Mouse (Mus musculus): Measurements from ENCODE around the gene Dazl. TPM values are rescaled to one million over a fixed set of nuclear protein-coding genes. Genes with fewer than 3 reads are reported as not detected.
A peak's percentile ranks its signal among the peaks of the same experiment; 100 is the strongest.
"Not testable (repeated sequence)": the region's sequence is repeated elsewhere in the genome, so short reads cannot be mapped to it uniquely, and the experiment has no call there.

Gene Dazl
- total RNA-seq, 2 experiments from 2014 or later: 0.16 TPM; not detected in 1

DNA sequence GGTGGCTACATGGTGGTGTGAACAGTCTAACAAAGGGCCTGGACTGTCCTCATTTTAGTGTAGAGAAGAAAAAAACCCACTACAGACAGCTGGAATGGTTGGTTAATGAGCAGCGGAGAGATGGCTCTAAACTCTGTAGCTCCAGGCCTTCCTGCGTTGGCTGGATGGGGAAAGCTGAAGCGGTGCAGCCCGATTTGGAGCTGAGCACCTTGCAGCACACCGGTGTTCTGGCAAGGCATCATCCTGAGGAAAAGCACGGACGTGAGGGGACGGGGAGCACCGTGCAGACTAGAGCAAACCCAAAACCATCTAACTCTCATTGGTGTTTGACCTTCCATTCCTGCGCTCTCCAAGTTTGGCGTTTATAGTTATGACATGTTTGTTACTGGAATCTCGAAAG lies 1.3 kb upstream of the Dazl start:
- no peak for DNase-seq
- intact Hi-C loops (cut with DNase I; ENCODE audit: low total_unique reads): loop anchor here (10.0 kb wide), 2 partner anchors 210 to 500 kb away; partner anchors contain the start of gene Plcl2

DNA sequence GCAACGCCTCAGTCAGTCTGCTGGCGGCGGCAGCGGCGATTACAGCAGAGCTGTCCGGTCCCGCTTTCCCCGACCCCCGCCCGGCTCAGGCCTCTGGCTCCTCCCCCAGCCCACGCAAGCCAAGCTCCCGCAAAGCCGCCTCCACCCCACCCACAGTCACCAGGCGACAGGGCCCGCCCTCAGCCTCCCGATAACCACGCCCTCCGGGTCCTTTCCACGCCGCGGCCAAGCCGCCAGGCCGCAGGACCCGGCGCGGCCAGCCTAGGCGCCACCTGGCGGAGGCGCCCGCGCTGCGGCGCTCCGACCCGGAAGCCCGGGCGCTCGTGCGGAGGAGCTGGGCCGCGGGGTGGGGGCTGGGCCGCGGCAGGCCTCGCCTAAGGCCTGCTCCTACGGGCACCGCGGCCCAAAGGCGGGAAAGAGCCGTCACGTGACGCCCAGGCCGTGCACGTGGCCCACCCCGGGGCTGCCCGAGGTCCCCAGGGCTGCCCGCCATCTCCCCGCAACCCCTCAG lies 720 bp downstream of the Dazl start:
- peak; percentile 93 for DNase-seq
- intact Hi-C loops (cut with DNase I; ENCODE audit: low total_unique reads): loop anchor here (10.0 kb wide), 2 partner anchors 212 to 502 kb away; partner anchors contain the start of gene Plcl2

DNA sequence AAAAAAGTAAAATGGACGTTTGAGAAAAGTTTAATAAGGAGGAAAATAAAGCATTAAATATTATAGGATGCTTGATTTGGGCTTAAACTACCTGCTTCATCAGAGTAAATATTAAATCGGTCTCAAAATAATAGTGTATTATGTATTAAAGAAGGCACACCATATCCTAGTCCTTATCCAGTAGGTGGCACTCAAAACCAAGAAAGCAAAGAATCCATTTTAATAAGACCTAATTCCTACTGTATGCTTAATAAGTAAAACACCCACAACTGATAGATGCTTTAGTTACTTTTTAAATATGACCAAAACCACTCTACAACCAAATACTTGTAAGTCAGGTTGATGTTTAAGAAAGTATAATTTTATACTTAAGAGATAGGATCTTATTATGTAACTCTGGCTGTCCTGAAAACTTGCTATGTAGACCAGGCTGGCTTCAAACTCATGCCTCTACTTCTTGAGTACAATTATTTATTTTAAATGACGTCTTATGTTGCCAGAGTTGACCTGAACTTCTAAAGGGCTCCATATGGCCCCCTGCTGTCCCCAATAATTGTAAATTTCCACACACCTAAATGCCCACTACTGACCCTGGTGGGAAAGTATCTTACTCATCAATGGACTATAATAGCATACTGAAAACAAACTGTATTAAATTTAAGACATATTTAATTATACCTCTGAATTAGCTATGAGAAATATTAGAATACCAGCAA lies 1.8 kb downstream of the Dazl start:
- intact Hi-C loops (cut with DNase I; ENCODE audit: low total_unique reads): loop anchor here (10.0 kb wide), 2 partner anchors 213 to 503 kb away; partner anchors contain the start of gene Plcl2
- no peak for DNase-seq

DNA sequence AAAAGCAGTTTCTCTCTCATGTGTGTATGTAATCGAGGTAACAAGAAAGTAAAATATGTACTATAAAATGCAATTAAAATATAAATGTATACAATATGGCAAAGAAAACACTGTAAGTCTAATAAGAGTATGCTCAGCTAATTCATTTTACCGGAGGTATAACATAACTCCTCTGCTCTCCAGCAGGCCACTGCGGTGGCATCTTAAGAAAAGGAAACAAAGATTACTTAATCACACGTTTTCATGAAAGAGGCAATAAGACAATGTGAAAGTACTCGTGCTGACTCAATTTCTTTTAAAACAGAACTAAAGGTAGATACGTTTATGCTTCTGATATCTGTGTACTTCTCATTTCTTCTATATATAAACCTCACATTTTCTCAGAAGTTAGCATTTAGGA lies 8.6 kb downstream of the Dazl start:
- no peak for DNase-seq
- intact Hi-C loops (cut with DNase I; ENCODE audit: low total_unique reads): no loop called here

DNA sequence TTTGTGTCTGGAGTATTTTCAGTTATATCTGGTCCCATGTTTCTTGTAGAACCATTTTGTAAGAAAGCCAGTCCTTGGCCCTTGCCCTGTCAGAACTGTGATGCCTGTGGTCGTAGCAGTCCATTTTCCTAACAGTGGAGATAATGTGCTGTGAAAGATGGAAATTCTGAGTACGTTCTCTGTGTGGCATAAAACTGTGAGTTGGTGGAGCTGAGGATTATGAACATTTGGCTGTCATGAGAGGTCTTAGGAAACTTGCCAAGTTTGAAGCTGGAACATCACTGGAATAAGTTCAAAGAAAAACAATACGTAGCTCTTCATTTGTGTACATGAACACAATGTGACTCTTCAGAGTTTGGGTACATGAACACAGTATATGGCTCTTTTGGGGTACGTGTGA lies 31.8 kb downstream of the Dazl start:
- intact Hi-C loops (cut with DNase I; ENCODE audit: low total_unique reads); DNase-seq: not testable (repeated sequence)

DNA sequence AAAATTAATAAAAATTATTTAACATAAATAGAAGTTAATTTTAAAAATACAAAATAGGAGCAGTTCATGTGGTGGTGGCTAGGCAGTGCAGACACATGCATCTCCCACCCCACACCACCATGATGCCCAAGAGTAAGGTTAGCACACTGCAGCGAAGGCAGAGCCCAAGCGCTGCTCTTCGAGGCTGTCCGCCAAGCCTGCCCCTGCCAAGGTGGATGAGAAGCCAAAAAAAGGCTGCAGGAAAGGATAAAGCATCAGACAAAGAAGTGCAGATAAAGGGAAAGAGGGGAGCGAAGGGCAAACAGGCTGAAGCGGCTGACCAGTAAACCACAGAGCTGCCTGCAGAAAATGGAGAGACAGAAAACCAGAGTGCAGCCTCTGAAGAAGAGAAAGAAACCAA lies 32.6 kb downstream of the Dazl start:
- no peak for DNase-seq
- intact Hi-C loops (cut with DNase I; ENCODE audit: low total_unique reads): no loop called here

DNA sequence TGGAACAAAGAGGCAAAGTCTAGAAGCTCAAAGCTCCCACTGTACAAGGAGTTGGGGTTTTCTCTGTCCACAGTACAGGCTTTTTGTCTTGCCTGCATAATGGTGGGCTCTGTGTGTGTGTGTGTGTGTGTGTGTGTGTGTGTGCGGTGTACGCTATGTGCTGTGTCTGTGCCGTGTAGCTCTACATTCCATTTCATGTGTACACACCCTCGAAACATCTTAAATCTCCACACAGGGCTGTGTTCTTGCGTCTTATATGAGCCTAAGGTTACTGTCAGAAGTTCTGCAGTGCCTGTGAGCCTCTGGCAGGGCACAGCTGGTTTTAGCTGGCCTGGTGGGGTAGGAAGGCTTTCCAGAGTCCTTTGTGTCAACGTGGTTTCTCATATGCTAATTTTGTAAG lies 46.8 kb downstream of the Dazl start:
- intact Hi-C loops (cut with DNase I; ENCODE audit: low total_unique reads): no loop called here
- no peak for DNase-seq

DNA sequence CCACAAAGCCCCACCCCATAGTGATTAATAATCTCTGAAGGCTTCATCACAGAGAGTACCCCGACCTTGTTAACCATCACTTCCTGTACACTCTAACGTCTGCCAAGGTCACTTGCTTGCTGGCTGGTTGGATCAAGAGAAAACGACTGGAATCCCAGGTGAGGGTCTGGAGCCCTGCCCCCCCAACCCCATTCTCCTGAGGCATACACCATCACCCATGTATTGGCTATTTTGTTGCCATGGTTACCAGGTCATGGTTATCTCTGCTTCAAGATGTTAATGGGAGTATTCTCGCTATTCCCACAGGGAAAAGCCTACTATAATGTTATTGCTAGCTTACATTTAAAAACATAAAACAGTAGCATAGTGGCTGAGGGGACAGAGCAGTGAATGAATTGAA lies 48.8 kb downstream of the Dazl start:
- intact Hi-C loops (cut with DNase I; ENCODE audit: low total_unique reads): no loop called here
- no peak for DNase-seq

DNA sequence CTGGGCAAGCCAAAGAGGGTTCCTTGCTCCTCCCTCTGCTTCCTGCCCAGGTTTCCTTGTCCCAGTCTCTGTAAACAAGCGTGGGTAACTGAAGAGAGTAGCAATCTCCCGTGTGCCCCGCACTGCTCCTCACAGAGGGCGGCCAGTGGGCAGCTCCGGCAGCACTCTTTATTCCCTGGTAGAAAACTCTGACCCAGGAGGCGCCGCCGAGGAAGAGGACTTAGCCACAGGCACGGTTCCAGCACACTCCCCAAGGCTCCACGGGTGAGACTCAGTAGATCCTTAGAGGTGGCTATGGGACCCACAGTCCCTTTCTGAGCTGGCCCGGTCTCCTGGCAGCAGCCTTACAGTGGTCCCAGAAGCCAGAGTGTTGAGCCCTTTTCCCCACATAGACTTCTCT lies 50.1 kb downstream of the Dazl start:
- no peak for DNase-seq
- intact Hi-C loops (cut with DNase I; ENCODE audit: low total_unique reads): no loop called here

DNA sequence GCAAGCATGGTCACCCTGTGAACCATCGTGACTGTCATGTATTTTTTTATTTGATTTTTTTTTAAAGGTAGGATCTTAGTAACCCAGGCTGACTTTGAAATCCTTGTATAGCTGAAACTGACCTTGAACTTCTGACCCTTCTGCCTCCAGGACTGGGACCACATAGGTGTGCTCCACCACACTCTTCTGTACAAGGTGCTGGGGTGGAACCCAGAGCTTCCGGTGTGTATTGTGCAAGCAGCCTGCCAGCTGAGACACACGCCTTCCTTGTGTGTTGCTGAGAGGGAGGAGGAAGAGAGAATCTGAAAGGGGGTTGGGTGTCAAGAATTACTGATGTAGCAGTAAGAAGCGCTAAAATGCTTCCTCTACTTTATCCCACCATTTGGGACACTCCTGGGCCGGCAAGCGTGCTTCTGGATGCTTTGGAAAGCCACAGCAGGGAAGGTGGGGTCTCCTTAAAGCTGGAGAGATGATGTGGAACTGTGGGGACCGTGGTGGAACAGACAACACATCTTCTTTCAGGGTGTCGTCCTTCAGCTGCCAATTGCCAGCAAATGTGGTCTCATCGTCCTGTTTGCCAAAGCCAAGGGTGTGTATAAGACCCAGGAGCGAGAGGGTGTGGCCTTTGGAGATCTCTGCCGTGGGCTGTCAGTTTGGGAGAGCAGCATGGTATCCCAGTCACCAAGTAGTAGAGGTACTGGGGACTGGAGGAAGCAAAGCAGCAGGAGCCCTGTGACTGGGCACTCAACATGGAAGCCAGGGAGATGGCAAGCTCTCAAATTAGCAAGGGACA lies 55.4 kb downstream of the Dazl start:
- intact Hi-C loops (cut with DNase I; ENCODE audit: low total_unique reads): loop anchor here (2.0 to 5.0 kb wide), 3 partner anchors 46 to 286 kb away; partner anchors contain the start of gene Rftn1

DNA sequence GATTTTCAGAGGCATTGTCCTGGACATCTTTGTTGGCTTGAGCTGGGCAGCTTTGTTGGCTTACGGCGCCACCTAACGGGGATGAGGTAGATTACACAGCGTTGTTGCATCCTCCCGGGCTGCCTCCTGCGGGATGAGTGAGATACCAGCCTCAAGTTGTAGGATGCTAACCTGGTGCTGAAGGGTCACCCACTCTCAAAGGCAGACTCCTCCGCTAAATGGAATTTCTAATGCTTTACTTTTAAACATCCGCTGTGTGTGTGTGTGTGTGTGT lies 56.1 kb downstream of the Dazl start:
- peak; percentile 81 for DNase-seq
- intact Hi-C loops (cut with DNase I; ENCODE audit: low total_unique reads): loop anchor here (5.0 kb wide), 2 partner anchors 45 to 285 kb away; partner anchors contain the start of gene Rftn1

More for the DNA sequence above, 55.4 kb downstream of the Dazl start:
- DNase-seq: no peak

DNA sequence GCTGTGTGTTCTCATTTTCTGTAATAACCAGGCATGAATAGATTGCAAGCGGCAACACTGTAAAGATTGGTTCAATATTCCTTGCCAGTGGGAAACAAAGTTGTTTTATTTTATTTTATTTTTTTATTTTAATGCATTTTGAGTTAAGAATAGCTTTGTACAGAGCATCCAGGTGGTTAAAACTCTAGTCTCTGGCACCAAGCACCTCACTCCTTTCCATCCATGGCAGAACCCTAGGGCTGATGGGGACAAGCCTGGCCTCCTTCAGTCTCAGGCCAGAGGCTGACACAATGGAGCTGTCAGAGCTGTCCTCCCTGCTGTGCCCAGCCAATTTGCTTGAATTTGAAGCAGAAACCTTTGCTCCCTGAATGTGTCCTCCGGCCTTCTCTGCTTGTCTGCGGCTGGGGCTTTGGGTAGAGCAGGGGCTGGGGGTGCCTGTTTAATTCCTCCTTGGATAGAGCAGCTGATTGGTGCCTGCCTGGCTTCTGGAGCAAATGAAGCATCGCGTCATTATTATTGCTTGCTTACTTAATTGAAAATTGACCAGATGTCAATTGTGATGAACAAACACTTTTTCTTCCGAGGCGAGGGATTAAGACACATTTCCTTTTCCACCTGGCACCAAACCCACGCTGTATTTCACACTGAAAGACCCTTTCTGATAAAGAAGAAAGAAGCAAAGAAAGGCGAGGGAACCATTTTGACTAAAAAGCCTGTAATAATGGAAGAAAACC lies 56.6 kb downstream of the Dazl start:
- intact Hi-C loops (cut with DNase I; ENCODE audit: low total_unique reads): loop anchor here (5.0 kb wide), 2 partner anchors 45 to 285 kb away; partner anchors contain the start of gene Rftn1
- DNase-seq: no peak

DNA sequence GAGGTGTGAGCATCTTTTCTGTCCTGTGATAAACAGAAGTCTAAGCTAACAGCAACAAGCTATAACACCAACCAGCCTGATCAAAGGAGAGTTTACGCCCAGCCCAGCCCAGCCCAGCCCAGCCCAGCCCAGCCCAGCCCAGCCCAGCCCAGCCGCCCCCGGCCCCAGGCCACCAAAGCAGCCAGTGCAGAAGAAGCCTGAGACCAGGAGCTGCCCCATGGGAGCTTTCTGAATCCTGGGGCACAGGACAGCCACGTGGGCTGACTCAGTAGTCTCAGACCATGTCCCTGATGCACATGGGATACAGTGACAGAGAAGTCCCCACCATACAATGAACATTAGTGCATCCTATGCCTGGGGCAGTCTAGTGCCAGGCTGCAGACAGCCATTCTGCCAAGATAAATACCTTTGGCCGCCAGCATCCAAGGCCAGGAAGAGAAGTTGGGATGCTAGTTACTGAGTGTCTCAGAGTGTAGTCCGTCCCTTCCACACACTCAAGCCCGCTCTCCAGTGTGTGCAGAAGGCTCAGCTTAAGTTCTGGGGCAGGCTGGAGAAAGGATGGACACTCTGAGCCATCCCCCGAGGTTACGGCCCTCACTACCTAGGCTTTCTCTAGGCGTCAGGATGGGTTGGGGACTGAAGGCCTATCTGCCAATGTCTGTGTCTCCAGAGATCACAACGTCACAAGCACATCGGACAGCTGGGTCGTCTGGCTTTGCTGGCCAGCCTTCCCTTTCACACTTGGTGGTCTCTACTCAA lies 57.3 kb downstream of the Dazl start:
- intact Hi-C loops (cut with DNase I; ENCODE audit: low total_unique reads): loop anchor here (5.0 kb wide), 2 partner anchors 44 to 284 kb away; partner anchors contain the start of gene Rftn1
- no peak for DNase-seq

DNA sequence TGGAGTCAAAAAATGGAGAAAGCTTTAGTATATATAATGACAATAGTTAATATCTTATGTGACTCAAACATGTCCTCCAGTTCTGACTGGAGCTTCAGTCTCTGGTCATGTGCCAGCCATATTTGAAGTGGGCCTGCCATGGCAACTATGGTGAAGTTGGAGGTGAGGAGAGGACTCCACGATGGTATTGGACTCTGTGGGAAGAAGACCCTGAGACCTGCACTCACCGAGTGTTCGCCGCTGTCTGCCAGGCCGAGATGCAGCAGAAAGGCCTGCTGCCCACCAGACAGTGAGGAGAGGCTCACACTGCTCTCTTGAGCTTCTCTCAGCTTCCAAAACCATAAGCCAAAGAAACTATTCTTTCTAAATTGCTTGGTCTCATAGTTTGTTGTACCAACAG lies 59.5 kb downstream of the Dazl start:
- intact Hi-C loops (cut with DNase I; ENCODE audit: low total_unique reads): no loop called here

DNA sequence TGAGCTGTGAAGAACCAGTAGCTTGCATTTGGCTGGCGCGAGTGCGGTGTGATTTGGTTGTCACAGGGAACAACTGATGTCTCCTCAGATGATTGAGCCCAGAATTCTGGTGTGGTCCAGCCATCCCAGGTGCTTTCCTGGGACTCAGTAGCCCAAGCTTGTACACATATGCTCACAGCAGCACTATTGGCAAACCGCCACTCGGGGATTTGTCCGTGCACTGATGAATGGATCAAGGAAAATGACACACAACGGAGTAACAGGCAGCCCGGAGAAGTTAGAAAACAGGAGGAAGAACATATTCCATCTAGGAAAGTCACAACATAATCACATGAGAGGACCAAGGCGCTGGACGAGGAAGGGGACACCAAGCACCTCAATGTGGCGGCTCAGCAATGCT lies 60.6 kb downstream of the Dazl start:
- intact Hi-C loops (cut with DNase I; ENCODE audit: low total_unique reads): no loop called here
- DNase-seq: no peak

More for the DNA sequence above, 59.5 kb downstream of the Dazl start:
- no peak for DNase-seq

DNA sequence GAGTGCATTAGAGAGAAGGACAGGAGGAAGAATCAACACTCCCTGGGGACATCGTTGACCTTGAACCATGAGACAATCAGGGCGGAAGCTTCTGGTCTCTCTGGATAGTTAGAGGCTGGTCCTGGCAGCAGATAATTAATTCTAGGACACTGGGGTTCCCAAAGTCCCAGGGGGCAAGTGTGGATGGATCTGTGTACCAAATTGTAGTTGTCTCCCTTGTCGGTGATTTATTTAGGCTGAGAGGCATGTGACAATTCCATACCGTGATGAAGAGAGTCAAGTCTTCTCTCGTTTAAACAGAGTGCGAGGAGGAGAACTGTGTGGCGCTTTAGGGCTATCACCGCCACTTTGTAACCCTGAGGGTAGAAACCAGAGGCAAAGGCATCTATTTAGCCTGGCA lies 62.2 kb downstream of the Dazl start:
- intact Hi-C loops (cut with DNase I; ENCODE audit: low total_unique reads): no loop called here
- no peak for DNase-seq

DNA sequence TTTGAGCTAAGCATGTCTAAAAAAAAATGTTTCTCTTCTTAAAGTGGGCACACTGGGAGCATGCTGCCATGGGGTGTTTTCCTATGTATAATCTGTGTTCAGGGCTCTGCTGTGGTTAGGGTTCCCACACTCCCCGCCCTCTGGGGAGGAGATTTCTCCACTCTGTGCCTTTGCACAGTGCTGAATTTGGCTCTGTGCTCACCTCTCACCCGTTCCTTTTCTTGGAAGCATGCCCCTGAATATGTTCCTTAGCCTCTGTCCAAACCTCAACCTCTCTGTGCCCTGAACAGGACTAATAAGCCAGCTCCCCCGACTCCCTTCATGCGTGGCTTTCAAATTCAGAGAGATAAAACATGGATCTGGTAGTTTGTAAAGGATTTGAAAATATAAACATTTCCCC lies 63.9 kb downstream of the Dazl start:
- intact Hi-C loops (cut with DNase I; ENCODE audit: low total_unique reads): no loop called here
- no peak for DNase-seq

All from gastrocnemius, postnatal 14 days (tissue).